In genomic region chr10:97547740-97548139, GRCm38 (mm10) we compare ENCODE assay signal across 21 mouse cellular contexts. TPM values are rescaled to one million over a fixed set of nuclear protein-coding genes. Genes with fewer than 3 reads are reported as not detected.
A peak's percentile ranks its signal among the peaks of the same experiment; 100 is the strongest.
DNase-seq lines count a peak whose midpoint lies in the region; ATAC-seq and TF ChIP-seq lines count a peak whose summit lies in the region.
"Had no signal": no experiment of that assay in that cellular context is flagged by ENCODE, and none has a peak within 500 bp of the region (broad histone marks: within the 10 kb centered on the region; RNA-seq: fewer than 3 reads in every experiment).

No protein-coding gene starts in this region.

- H3K4me2 ChIP-seq in kidney, embryonic 15.5 days, result no peak overlapping the region
- H3K4me2 ChIP-seq in lung, embryonic 15.5 days, result no peak overlapping the region
- H3K4me2 ChIP-seq in embryonic facial prominence, embryonic 14.5 days (ENCODE audit: low read depth, low read length), result no peak overlapping the region
- H3K4me2 ChIP-seq in midbrain, postnatal 0 days (ENCODE audit: low read depth, low read length, poor library complexity, severe bottlenecking), result no peak overlapping the region
- H3K4me2 ChIP-seq: forebrain, embryonic 13.5 days; heart, embryonic 12.5 days; hindbrain, embryonic 14.5 days had no signal

- DNase-seq in kidney, postnatal 25 days, result no peak
- no peak for DNase-seq in lung, adult 18-20 months
- no peak for DNase-seq in embryonic facial prominence, embryonic 14.5 days (ENCODE audit: low spot score)
- DNase-seq in midbrain, postnatal 0 days (ENCODE audit: low spot score), result no peak
- DNase-seq: adrenal gland, adult 2 months; adrenal gland, postnatal 25 days; cerebellum, adult 18-20 months; cerebellum, adult 9-11 months; cerebellum, postnatal 36 days; forebrain, postnatal 0 days; gastrocnemius, postnatal 14 days had no signal

- no peaks in the 10 kb centered on the region for H3K4me1 ChIP-seq in kidney, embryonic 15.5 days
- H3K4me1 ChIP-seq in lung, embryonic 15.5 days, result no peaks in the 10 kb centered on the region; the same call in 1 of the 2 replicates
- 0 out of 2 replicates have a peak, but pooled peaks cover 3% of the 10 kb centered on the region for H3K4me1 ChIP-seq in embryonic facial prominence, embryonic 14.5 days (ENCODE audit: control insufficient read depth, insufficient read depth, low read length)
- H3K4me1 ChIP-seq in midbrain, postnatal 0 days (ENCODE audit: insufficient read depth, low read length), result no peaks in the 10 kb centered on the region
- H3K4me1 ChIP-seq: forebrain, embryonic 13.5 days; heart, embryonic 12.5 days; hindbrain, embryonic 10.5 days had no signal

- no peaks in the 10 kb centered on the region for H3K27me3 ChIP-seq in kidney, embryonic 15.5 days
- no peaks in the 10 kb centered on the region for H3K27me3 ChIP-seq in lung, embryonic 15.5 days
- H3K27me3 ChIP-seq in embryonic facial prominence, embryonic 14.5 days (replicated peaks; ENCODE audit: control insufficient read depth, insufficient read depth, low read length), result no peaks in the 10 kb centered on the region
- H3K27me3 ChIP-seq in midbrain, postnatal 0 days (ENCODE audit: insufficient read depth, low read length), result no peaks in the 10 kb centered on the region
- H3K27me3 ChIP-seq: CH12.LX; forebrain, embryonic 13.5 days; heart, embryonic 12.5 days had no signal

- no peak overlapping the region for H3K4me3 ChIP-seq in kidney, embryonic 15.5 days (replicated peaks)
- H3K4me3 ChIP-seq in lung, embryonic 15.5 days, result no peak overlapping the region
- H3K4me3 ChIP-seq in embryonic facial prominence, embryonic 14.5 days (ENCODE audit: low read depth, low read length), result no peak overlapping the region
- H3K4me3 ChIP-seq in midbrain, postnatal 0 days (ENCODE audit: low read depth, low read length), result no peak overlapping the region
- H3K4me3 ChIP-seq: forebrain, embryonic 13.5 days; heart, embryonic 12.5 days; hindbrain, embryonic 10.5 days had no signal

- 0 out of 2 replicates have a peak overlapping the region, but pooled peaks have one; percentile 7 for H3K27ac ChIP-seq in kidney, embryonic 15.5 days
- H3K27ac ChIP-seq in lung, embryonic 15.5 days, result peak overlapping the region; percentile 81
- peak overlapping the region; percentile 4; the same call in 1 of the 2 replicates for H3K27ac ChIP-seq in embryonic facial prominence, embryonic 14.5 days (replicated peaks; ENCODE audit: low read depth, low read length)
- H3K27ac ChIP-seq in midbrain, postnatal 0 days (ENCODE audit: low read depth, low read length), result no peak overlapping the region
- H3K27ac ChIP-seq: forebrain, embryonic 13.5 days; hindbrain, embryonic 10.5 days; hindbrain, embryonic 14.5 days had no signal

- WGBS in kidney, embryonic 15.5 days, result 61% methylated on average over 1 of the region's 1 CpGs
- 15% methylated on average over 1 of the region's 1 CpGs for WGBS in lung, embryonic 15.5 days
- WGBS in embryonic facial prominence, embryonic 14.5 days, result 50% methylated on average over 1 of the region's 1 CpGs
- WGBS in midbrain, postnatal 0 days, result 87% methylated on average over 1 of the region's 1 CpGs

- H3K36me3 ChIP-seq in kidney, embryonic 15.5 days, result no peaks in the 10 kb centered on the region
- no peaks in the 10 kb centered on the region for H3K36me3 ChIP-seq in lung, embryonic 15.5 days
- no peaks in the 10 kb centered on the region for H3K36me3 ChIP-seq in embryonic facial prominence, embryonic 14.5 days (ENCODE audit: control insufficient read depth, insufficient read depth, low read length)
- H3K36me3 ChIP-seq in midbrain, postnatal 0 days (ENCODE audit: insufficient read depth, low read length), result no peaks in the 10 kb centered on the region
- H3K36me3 ChIP-seq: heart, embryonic 12.5 days; hindbrain, embryonic 10.5 days had no signal

- no peak overlapping the region for H3K9ac ChIP-seq in kidney, embryonic 15.5 days
- H3K9ac ChIP-seq in lung, embryonic 15.5 days, result no peak overlapping the region
- H3K9ac ChIP-seq in embryonic facial prominence, embryonic 14.5 days (ENCODE audit: low read depth, low read length), result no peak overlapping the region
- H3K9ac ChIP-seq in midbrain, postnatal 0 days (replicated peaks; ENCODE audit: low read length, poor library complexity, severe bottlenecking), result no peak overlapping the region
- H3K9ac ChIP-seq: forebrain, embryonic 13.5 days; forebrain, postnatal 0 days; heart, embryonic 12.5 days; hindbrain, embryonic 14.5 days had no signal

- ATAC-seq in kidney, embryonic 15.5 days (replicated peaks; ENCODE audit: low FRiP score), result no peak
- ATAC-seq in lung, embryonic 15.5 days (ENCODE audit: borderline replicate concordance, extremely low read depth, low FRiP score, low TSS enrichment), result no peak
- ATAC-seq in embryonic facial prominence, embryonic 14.5 days (ENCODE audit: low read depth), result no peak
- ATAC-seq in midbrain, postnatal 0 days (ENCODE audit: low FRiP score), result no peak
- ATAC-seq: forebrain, embryonic 13.5 days; forebrain, postnatal 0 days had no signal

- no peak for TF ChIP-seq CTCF in midbrain, postnatal 0 days (IDR thresholded peaks at IDR 0.05)

- peaks cover 3% of the 10 kb centered on the region; the same call in 1 of the 2 replicates for H3K9me3 ChIP-seq in kidney, embryonic 15.5 days (replicated peaks)
- no peaks in the 10 kb centered on the region for H3K9me3 ChIP-seq in lung, embryonic 15.5 days
- H3K9me3 ChIP-seq in embryonic facial prominence, embryonic 14.5 days (ENCODE audit: control insufficient read depth, low read length), result no peaks in the 10 kb centered on the region
- H3K9me3 ChIP-seq in midbrain, postnatal 0 days (ENCODE audit: low read length), result no peaks in the 10 kb centered on the region
- H3K9me3 ChIP-seq: hindbrain, embryonic 10.5 days had no signal

RNA-seq across cellular contexts. Expression of gene Lum, which starts 17.2 kb away (rescaled TPM):
- polyA plus RNA-seq in kidney, embryonic 15.5 days (2015; fragmentation: Nextera tagmentation; extraction: Ambion mirVana), result 75.9 and 101 TPM in 2 replicates
- polyA plus RNA-seq in lung, embryonic 15.5 days (2015; fragmentation: Nextera tagmentation; extraction: Ambion mirVana), result 43.9 and 53.6 TPM in 2 replicates
- polyA plus RNA-seq in embryonic facial prominence, embryonic 14.5 days (2014; fragmentation: Nextera tagmentation; extraction: Ambion mirVana), result 568 and 584 TPM in 2 replicates
- total RNA-seq in midbrain, postnatal 0 days (2014; rRNA removed), result 4.9 and 5.6 TPM in 2 replicates
- 7.8 and 8.2 TPM in 2 replicates for polyA plus RNA-seq in midbrain, postnatal 0 days (2015; fragmentation: Nextera tagmentation; extraction: Ambion mirVana)
- total RNA-seq: CH12.LX had no signal

RNA-seq across cellular contexts. Expression of gene Kera, which starts 58.9 kb away (rescaled TPM):
- 0.32 and 0.68 TPM in 2 replicates for polyA plus RNA-seq in kidney, embryonic 15.5 days (2015; fragmentation: Nextera tagmentation; extraction: Ambion mirVana)
- polyA plus RNA-seq in lung, embryonic 15.5 days (2015; fragmentation: Nextera tagmentation; extraction: Ambion mirVana), result 0.19 and 0.29 TPM in 2 replicates
- polyA plus RNA-seq in embryonic facial prominence, embryonic 14.5 days (2014; fragmentation: Nextera tagmentation; extraction: Ambion mirVana), result 21.6 and 22.0 TPM in 2 replicates
- not detected in 2 replicates for total RNA-seq in midbrain, postnatal 0 days (2014; rRNA removed)
- polyA plus RNA-seq in midbrain, postnatal 0 days (2015; fragmentation: Nextera tagmentation; extraction: Ambion mirVana), result not detected in 2 replicates
- total RNA-seq: adrenal gland, adult 2 months; adrenal gland, postnatal 25 days; CH12.LX; forebrain, postnatal 0 days; heart, adult 8-10 months; heart, postnatal 25 days had no signal
- polyA plus RNA-seq: adrenal gland, adult 2 months; gonadal fat pad, adult 2 months; hindbrain, embryonic 14.5 days had no signal

Comparison
In these comparisons a context has a peak if more than half of its experiments do, and no peak if none do; other contexts are left out.
1. RNA of gene Kera, which starts 58.9 kb away (polyA plus RNA-seq): 21.6 to 22.0 TPM in embryonic facial prominence, embryonic 14.5 days; 0.32 to 0.68 TPM in kidney, embryonic 15.5 days, 0.19 to 0.29 TPM in lung, embryonic 15.5 days and not detected in midbrain, postnatal 0 days; every median in the first group is over 10 times any median in the second.